Mouse (Mus musculus) cerebellum, adult 2 months (tissue): ENCODE measurements at regions not wholly inside any gene's neighbourhood (a gene's known extent, or its start where the extent isn't known, plus 50 kb on each side); places are given as distances from the start of the nearest gene placed in this dataset.

Experiments
- DNase-seq, 2 experiments: peaks; one replicate each; pipeline ENCODE4 v3.0.0; 2021
- H3K27ac ChIP-seq: fragments of 200-500 bp; 2 replicates; pipeline ENCODE4 v1.5.1; 2012; ENCODE audit warnings: low read length, control low read depth, inconsistent platforms; ENCODE audit not compliant: insufficient read depth
- H3K27me3 ChIP-seq: fragments of 200-500 bp; 2 replicates; pipeline ENCODE4 v1.6.1; 2012; ENCODE audit warnings: inconsistent platforms, mild to moderate bottlenecking, low read length, moderate library complexity; ENCODE audit not compliant: control insufficient read depth, insufficient read depth
- H3K4me1 ChIP-seq: fragments of 200-500 bp; 2 replicates; pipeline ENCODE4 v1.6.1; 2011; ENCODE audit warnings: low read length; ENCODE audit not compliant: control insufficient read depth, insufficient read depth
- H3K4me3 ChIP-seq: fragments of 200-500 bp; replicated peaks from 2 replicates; pipeline ENCODE3; 2011; ENCODE audit warnings: mild to moderate bottlenecking, low read depth, low read length, control low read depth; ENCODE audit not compliant: insufficient read depth
- CTCF ChIP-seq: fragments of 200-500 bp; IDR thresholded peaks from 2 replicates; pipeline ENCODE4 v1.5.1; 2011; ENCODE audit warnings: low read depth, mild to moderate bottlenecking, control low read depth, low read length, moderate library complexity, borderline replicate concordance; ENCODE audit not compliant: insufficient read depth
- POLR2A ChIP-seq: fragments of 200-500 bp; IDR thresholded peaks from 2 replicates; pipeline ENCODE4 v1.6.1; 2011; ENCODE audit warnings: low read length, control low read depth, borderline replicate concordance; ENCODE audit not compliant: insufficient read depth
- WGBS: fragments of 180-500 bp; shearing (Covaris S2); methylation state at CpG from one replicate; pipeline ENCODE4 v1.1.7; 2018; 5-methylcytosine and 5-hydroxymethylcytosine counted together

DNA sequence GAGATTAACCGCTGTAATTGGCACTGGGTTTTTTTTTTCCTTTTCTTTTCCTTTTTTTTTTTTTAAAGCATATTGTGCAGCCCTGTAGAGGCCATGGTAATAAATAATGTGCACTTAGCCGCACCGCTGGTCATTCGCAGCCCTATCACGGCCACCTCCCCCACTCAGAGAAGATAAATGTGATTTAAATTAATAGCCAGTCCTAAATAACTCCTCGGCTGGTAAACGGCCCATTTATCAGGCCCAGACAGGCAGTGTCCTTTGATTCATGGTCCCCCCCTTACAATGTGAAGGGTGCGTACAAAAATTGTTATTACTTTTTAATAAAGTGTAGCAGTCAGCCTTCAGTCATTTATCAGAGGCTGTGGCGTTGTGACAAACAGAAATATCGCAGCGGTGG lies 266.4 kb downstream of the Irx2 start:
- Histone ChIP-seq H3K27me3 (no peaks in the 10 kb centered on the region), H3K4me3 (no peak overlapping the region), H3K27ac (no peak overlapping the region), H3K4me1 (no peaks in the 10 kb centered on the region)
- WGBS, result 71% methylated on average over 11 of the region's 11 CpGs
- DNase-seq, result no peak
- no peak for TF ChIP-seq CTCF
- TF ChIP-seq POLR2A, result no peak

GRCm38 (mm10) chr13:72902576-72902975 lies 274.0 kb downstream of the Irx2 start:
- Histone ChIP-seq H3K4me1 (no peaks in the 10 kb centered on the region), H3K27ac (no peak overlapping the region), H3K27me3 (no peaks in the 10 kb centered on the region), H3K4me3 (no peak overlapping the region)
- no peak for DNase-seq
- TF ChIP-seq POLR2A, result no peak
- no peak for TF ChIP-seq CTCF
- WGBS, result 43% methylated on average over 2 of the region's 2 CpGs

- Histone ChIP-seq H3K4me3 (no peak overlapping the region), H3K27ac (no peak overlapping the region)
- 70% methylated on average over 4 of the region's 4 CpGs for WGBS
These were observed 290.3 kb downstream of the Irx2 start for GRCm38 (mm10) chr13:72918895-72919294.

DNA sequence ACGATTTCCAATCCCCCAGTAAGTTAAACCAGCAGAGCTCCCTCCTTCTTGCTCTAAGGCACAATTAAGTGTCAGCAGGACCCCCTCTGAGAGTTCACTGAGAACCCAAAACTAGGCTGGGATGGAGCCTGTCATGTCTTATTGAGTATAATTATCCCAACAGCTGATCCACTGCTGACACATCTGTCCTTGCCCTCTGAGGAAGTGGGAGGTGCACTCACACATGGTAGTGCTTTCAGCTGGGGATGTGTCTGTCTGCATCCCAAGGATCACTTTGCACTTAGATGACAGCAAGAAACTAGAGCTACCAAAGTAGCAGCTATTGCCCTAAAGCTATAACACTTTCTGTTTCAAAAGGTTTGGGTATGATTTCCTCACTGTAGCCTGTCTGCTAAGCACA lies 291.7 kb downstream of the Irx2 start:
- TF ChIP-seq POLR2A (no peak), CTCF (no peak)
- WGBS, result 44% methylated on average over 1 of the region's 1 CpGs
- Histone ChIP-seq H3K4me1 (no peaks in the 10 kb centered on the region), H3K27ac (no peak overlapping the region), H3K27me3 (no peaks in the 10 kb centered on the region), H3K4me3 (no peak overlapping the region)
- no peak for DNase-seq

More at GRCm38 (mm10) chr13:72918895-72919294, 290.3 kb downstream of the Irx2 start:
- DNase-seq, result no peak
- no peak for TF ChIP-seq POLR2A
- TF ChIP-seq CTCF, result no peak
- no peaks in the 10 kb centered on the region for H3K4me1 ChIP-seq
- no peaks in the 10 kb centered on the region for H3K27me3 ChIP-seq

GRCm38 (mm10) chr13:72924560-72925135 lies 296.0 kb downstream of the Irx2 start:
- WGBS, result 22% methylated on average over 6 of the region's 6 CpGs
- DNase-seq, result no peak

GRCm38 (mm10) chr13:72937246-72937645 lies 308.6 kb downstream of the Irx2 start:
- peak; percentile 44 to 66 for DNase-seq
- H3K4me1 ChIP-seq, result peaks cover 7% of the 10 kb centered on the region
- H3K4me3 ChIP-seq, result no peak overlapping the region
- WGBS, result 29% methylated on average over 4 of the region's 4 CpGs
- H3K27me3 ChIP-seq, result no peaks in the 10 kb centered on the region; the same call in 1 of the 2 replicates
- no peak for TF ChIP-seq POLR2A
- no peak for TF ChIP-seq CTCF
- H3K27ac ChIP-seq, result no peak overlapping the region

More at GRCm38 (mm10) chr13:72924560-72925135, 296.0 kb downstream of the Irx2 start:
- H3K27me3 ChIP-seq, result no peaks in the 10 kb centered on the region; the same call in 1 of the 2 replicates
- no peaks in the 10 kb centered on the region for H3K4me1 ChIP-seq
- TF ChIP-seq CTCF (no peak), POLR2A (no peak)
- H3K27ac ChIP-seq, result no peak overlapping the region
- H3K4me3 ChIP-seq, result no peak overlapping the region

DNA sequence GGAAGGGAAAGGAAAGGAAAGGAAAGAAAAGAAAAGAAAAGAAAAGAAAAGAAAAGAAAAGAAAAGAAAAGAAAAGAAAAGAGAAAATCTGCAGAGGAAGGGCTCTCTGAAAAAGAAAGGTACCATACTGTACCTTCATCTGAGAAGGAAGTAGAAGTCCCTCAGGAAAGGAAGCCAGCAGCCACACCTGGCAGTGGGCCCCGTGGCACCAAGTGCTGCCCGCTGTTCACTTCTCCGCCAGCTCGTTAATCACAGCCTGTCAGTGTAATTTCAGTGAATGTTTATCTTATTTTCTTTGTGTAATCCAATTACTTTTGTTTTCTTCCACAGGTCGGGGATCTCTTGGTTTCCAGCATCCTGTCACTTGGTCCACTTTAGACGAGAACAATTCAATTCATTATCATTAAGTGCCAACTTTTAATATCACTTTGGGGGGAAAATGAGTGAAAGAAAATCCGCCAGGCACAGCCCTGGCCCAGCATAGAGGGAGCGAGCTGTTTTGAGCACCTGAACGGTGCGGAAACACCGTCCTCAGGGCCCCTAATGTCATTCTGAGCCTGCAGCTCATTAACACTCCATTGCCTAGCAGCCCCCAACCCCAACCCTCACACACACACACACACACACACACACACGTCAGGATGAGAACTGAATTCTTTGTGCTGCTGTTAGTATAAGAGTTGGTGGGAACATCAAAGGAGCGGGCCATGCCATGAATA lies 309.7 kb downstream of the Irx2 start:
- Histone ChIP-seq H3K4me3 (no peak overlapping the region), H3K27me3 (no peaks in the 10 kb centered on the region; the same call in 1 of the 2 replicates), H3K27ac (no peak overlapping the region), H3K4me1 (peaks cover 7% of the 10 kb centered on the region)
- TF ChIP-seq CTCF (no peak), POLR2A (no peak)
- WGBS, result 36% methylated on average over 13 of the region's 13 CpGs
- DNase-seq, result peak; percentile 30 to 32

GRCm38 (mm10) chr13:72947374-72948165 lies 312.7 kb upstream of the Irx4 start:
- no peak overlapping the region for H3K27ac ChIP-seq
- no peaks in the 10 kb centered on the region for H3K27me3 ChIP-seq
- no peaks in the 10 kb centered on the region for H3K4me1 ChIP-seq
- no peak overlapping the region for H3K4me3 ChIP-seq
- 77% methylated on average over 7 of the region's 7 CpGs for WGBS
- TF ChIP-seq POLR2A (no peak), CTCF (no peak)
- no peak for DNase-seq
